Mouse (Mus musculus) ES-E14 (cell line): ENCODE results near the gene Cdc26.

ENCODE experiments used
- CHD2 ChIP-seq: IDR thresholded peaks from 2 replicates; pipeline ENCODE4 v1.6.1; 2014; ENCODE audit warnings: mild to moderate bottlenecking, low read depth, low read length, inconsistent platforms
- HCFC1 ChIP-seq: IDR thresholded peaks from 2 replicates; pipeline ENCODE4 v1.6.1; 2012; ENCODE audit warnings: low read length, inconsistent platforms, borderline replicate concordance; ENCODE audit not compliant: insufficient read depth
- MAFK ChIP-seq: IDR thresholded peaks from 2 replicates; pipeline ENCODE4 v1.6.1; 2014; ENCODE audit warnings: mild to moderate bottlenecking, low read depth, low read length, inconsistent platforms; ENCODE audit not compliant: insufficient read depth
- ZC3H11A ChIP-seq: IDR thresholded peaks from 2 replicates; pipeline ENCODE4 v1.6.1; 2012; ENCODE audit warnings: low read depth, mild to moderate bottlenecking, inconsistent platforms, low read length, borderline replicate concordance
- ZNF384 ChIP-seq: IDR thresholded peaks from 2 replicates; pipeline ENCODE4 v1.6.1; 2012; ENCODE audit warnings: low read depth, low read length, inconsistent platforms

DNA sequence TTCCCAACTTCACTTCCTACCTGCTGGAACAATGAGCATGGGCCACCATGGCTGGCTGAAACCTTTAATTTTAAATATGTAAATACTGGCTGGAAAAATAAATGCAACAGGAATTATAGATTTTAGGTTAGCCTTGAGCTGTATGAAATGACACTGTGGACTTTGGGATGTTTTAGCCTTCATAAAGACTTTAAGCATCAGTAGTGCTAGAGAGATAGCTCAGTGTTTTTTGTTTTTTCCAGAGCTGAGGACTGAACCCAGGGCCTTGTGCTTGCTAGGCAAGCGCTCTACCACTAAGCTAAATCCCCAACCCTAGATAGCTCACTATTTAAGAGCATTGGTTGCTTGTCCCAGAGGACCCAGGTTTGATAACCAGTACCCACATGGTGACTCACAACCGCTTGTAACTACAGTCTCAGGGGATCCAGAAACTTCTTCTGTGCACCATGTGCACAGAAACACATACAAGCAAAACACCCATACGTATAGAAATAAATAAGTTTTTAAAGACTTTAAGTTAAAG is 28.9 kb upstream of the Cdc26 start:
- TF ChIP-seq CHD2, result no peak
- TF ChIP-seq HCFC1, result no peak
- no peak for TF ChIP-seq ZC3H11A
- no peak for TF ChIP-seq ZNF384
- TF ChIP-seq MAFK, result no peak
